Mouse (Mus musculus) bone marrow macrophage, adult 2 months (primary cell): ENCODE data around the gene Chst2.

Experiments used
- CTCF ChIP-seq: IDR thresholded peaks from 2 replicates; pipeline ENCODE4 v1.5.1; 2012; ENCODE audit warnings: low read depth, mild to moderate bottlenecking, low read length, moderate library complexity
- POLR2A ChIP-seq: IDR thresholded peaks from 2 replicates; pipeline ENCODE4 v1.6.1; 2012; ENCODE audit warnings: mild to moderate bottlenecking, low read depth, low read length, borderline replicate concordance

- no peak for TF ChIP-seq CTCF
- no peak for TF ChIP-seq POLR2A
These were observed 31.2 kb downstream of the Chst2 start for GRCm38 (mm10) chr9:95375336-95375735.
